Mouse (Mus musculus): ENCODE results near the gene Apbb2.

- TF ChIP-seq CTCF (conservative IDR thresholded peaks at IDR 0.05; ENCODE audit: insufficient read depth, insufficient read length, low read depth, low read length) (no peak), POLR2A (IDR thresholded peaks at IDR 0.05; ENCODE audit: low read depth, low read length) (no peak)
Measured at GRCm38 (mm10) chr5:66428071-66428470, 190.5 kb downstream of the Apbb2 start.

Data from kidney, adult 2 months (tissue).